Mouse (Mus musculus): Measurements from ENCODE around the gene Upp2. TPM values are rescaled to one million over a fixed set of nuclear protein-coding genes. Genes with fewer than 3 reads are reported as not detected.
A peak's percentile ranks its signal among the peaks of the same experiment; 100 is the strongest.

Gene Upp2
- polyA plus RNA-seq, 1 experiment: 4.9 TPM

GRCm38 (mm10) chr2:58758081-58758480 lies 191.0 kb downstream of the Upp2 start:
- DNase-seq (ENCODE audit: low read depth): no peak

- DNase-seq (ENCODE audit: low read depth): no peak
Observed at GRCm38 (mm10) chr2:58759676-58760075, 192.6 kb downstream of the Upp2 start.

- no peak for DNase-seq (ENCODE audit: low read depth)
Observed at GRCm38 (mm10) chr2:58765141-58765540, 198.0 kb downstream of the Upp2 start.

GRCm38 (mm10) chr2:58773833-58774232 lies 206.7 kb downstream of the Upp2 start:
- no peak for DNase-seq (ENCODE audit: low read depth)

GRCm38 (mm10) chr2:58778986-58779495 lies 211.9 kb downstream of the Upp2 start:
- DNase-seq (ENCODE audit: low read depth): no peak

GRCm38 (mm10) chr2:58783526-58783925 lies 216.4 kb downstream of the Upp2 start:
- no peak for DNase-seq (ENCODE audit: low read depth)

- DNase-seq (ENCODE audit: low read depth): no peak
Observed at GRCm38 (mm10) chr2:58786177-58786576, 219.1 kb downstream of the Upp2 start.

- DNase-seq (ENCODE audit: low read depth): no peak
Observed at GRCm38 (mm10) chr2:58786681-58787080, 219.6 kb downstream of the Upp2 start.

GRCm38 (mm10) chr2:58787360-58787759 lies 220.3 kb downstream of the Upp2 start:
- no peak for DNase-seq (ENCODE audit: low read depth)

- no peak for DNase-seq (ENCODE audit: low read depth)
Observed at GRCm38 (mm10) chr2:58789934-58790333, 222.8 kb downstream of the Upp2 start.

GRCm38 (mm10) chr2:58790361-58790760 lies 223.3 kb downstream of the Upp2 start:
- no peak for DNase-seq (ENCODE audit: low read depth)

GRCm38 (mm10) chr2:58794489-58794888 lies 227.4 kb downstream of the Upp2 start:
- DNase-seq (ENCODE audit: low read depth): no peak

- no peak for DNase-seq (ENCODE audit: low read depth)
Observed at GRCm38 (mm10) chr2:58795432-58795831, 228.3 kb downstream of the Upp2 start.

- DNase-seq (ENCODE audit: low read depth): no peak
Observed at GRCm38 (mm10) chr2:58797506-58797905, 230.4 kb downstream of the Upp2 start.

- DNase-seq (ENCODE audit: low read depth): peak; percentile 14
Observed at GRCm38 (mm10) chr2:58799126-58799525, 232.0 kb downstream of the Upp2 start.

- no peak for DNase-seq (ENCODE audit: low read depth)
Observed at GRCm38 (mm10) chr2:58799623-58800022, 232.5 kb downstream of the Upp2 start.

GRCm38 (mm10) chr2:58812941-58813340 lies 245.8 kb downstream of the Upp2 start:
- DNase-seq (ENCODE audit: low read depth): no peak

GRCm38 (mm10) chr2:58828910-58829600 lies 262.0 kb downstream of the Upp2 start:
- DNase-seq (ENCODE audit: low read depth): peak; percentile 24

GRCm38 (mm10) chr2:58829981-58830742 lies 263.1 kb downstream of the Upp2 start:
- peak; percentile 20 for DNase-seq (ENCODE audit: low read depth)

- DNase-seq (ENCODE audit: low read depth): no peak
Observed at GRCm38 (mm10) chr2:58832253-58832980, 265.3 kb downstream of the Upp2 start.

- no peak for DNase-seq (ENCODE audit: low read depth)
Observed at GRCm38 (mm10) chr2:58841021-58841420, 273.9 kb downstream of the Upp2 start.

GRCm38 (mm10) chr2:58842443-58842842 lies 275.3 kb downstream of the Upp2 start:
- DNase-seq (ENCODE audit: low read depth): no peak
